Mouse (Mus musculus) testis, postnatal 14 days (tissue): Measurements from ENCODE around the gene Tmem255b.

Experiments used
- DNase-seq: peaks from one replicate; pipeline ENCODE4 v3.0.0; 2021; ENCODE audit warnings: low spot score

Gene Tmem255b

DNA sequence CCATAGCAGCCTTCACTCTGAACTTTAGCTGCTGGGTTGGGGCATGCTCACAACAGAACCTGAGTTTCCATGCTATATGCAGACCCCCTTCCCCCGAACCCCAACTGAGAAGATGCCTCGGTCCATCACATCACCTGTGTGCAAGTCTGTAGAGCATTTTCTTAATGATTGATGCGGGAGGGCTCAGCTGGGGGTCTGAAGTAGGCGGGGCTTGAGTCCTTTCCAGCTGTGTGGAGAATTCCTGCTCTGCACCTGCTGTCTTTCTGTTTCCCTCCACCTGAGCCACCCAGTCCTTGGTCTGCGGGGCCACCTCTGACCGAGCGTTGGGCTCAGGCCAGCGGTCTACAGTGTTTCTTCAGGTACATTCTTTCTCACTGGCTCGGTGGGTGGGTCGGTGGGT lies at the start of gene Tmem255b:
Gene Tmem255b, plus strand, starts transcription at position 301 of the 400 bp plus-strand sequence.
- DNase-seq: no peak

DNA sequence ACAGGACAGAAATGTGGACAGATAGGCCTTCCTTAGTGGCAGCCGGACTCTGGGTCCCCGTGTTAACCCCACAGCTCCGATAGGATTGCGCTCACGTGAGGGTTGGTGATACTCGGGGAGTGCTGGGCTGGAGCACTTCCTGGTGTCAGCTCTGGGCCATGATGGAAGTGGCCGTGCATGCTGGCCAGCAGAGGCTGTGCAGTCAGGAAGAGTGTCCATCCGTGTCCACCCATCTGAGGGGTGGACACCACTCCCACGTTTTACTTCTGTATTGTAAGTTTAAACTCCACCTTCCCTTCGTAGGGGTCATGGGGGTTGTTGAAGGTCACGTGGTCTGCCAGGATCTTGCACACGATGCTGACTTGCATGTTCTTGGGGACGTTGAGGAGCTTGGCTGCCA lies 48.6 kb upstream of the Tmem255b start:
- DNase-seq: no peak

DNA sequence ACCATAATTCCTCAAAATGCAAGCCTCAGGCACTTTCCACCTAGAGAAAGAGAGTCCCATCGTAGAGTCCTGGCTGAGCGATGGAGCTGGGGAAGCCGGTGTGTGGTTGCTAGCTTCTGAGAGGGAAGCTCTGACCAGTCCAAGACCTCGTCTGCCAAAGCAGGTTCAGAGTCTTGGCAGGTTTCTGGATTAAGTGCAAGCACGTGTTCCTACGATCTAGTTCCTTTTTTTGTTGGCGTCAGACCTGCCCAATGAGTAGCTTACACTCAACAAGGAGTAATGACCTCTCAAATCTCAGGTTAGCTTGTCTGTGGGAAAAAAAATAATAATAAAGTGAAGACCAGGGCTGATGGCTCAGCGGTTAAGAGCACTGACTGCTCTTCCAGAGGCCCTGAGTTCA lies 47.3 kb upstream of the Tmem255b start:
- no peak for DNase-seq

DNA sequence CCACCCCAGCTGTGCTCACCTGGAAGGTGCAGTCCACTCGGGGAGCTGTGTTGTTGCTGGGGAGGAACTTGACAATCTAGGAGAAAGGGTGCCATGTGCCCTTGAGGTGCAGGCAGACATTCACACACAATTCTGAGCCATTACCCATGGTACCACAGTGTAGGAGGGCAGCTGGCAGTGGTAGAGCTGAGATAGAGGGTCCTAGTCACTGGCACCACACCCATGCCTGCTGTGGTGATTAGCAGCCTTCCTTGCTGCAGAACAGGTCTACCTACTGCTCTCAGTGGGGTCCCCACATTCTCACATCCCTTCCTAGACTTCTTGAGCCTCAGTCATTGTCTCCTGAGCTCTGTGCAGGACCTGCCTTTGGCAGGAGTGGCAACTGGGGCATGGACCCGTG lies 46.2 kb upstream of the Tmem255b start:
- no peak for DNase-seq

DNA sequence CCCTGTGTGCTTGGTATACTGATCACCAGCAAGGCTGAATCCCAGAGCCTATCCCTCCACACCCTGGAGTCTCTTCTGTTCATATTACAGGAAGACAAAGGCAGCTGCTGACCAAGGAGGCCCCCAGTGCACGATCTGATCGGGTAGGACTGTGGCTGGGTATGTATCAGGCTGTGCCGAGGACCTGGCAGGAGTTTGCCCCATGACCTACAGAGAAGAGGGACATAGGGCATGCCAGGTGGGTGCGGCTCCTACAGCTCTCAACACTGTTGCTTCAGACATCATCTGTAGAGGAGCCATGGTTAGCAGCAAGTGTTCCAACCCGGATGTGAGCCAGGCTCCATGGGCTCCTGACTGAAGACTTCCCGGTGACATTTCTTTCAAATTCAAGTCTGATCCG lies 41.1 kb upstream of the Tmem255b start:
- DNase-seq: no peak

DNA sequence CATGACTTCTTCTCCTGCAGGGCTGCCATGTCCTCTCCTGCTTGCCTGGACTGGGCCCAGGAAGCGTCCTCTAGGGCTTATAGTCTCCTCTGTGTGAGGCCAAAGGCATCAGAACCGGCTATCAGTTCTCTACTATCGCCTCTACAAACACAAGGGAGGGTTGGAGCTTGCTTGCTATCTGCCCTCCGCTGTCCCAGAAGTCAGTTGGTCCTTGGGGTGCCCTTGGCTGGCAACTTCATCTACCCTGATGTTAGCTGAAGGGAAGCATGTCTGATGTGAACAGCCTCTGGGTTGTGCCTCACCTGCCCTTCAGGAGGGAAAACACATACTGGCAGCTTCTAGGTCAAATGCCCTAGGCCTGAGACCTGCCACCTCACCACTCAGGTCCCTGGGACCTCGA lies 38.3 kb upstream of the Tmem255b start, which contains the start of gene Atp4b:
Gene Atp4b, minus strand, starts transcription at position 101 of the 400 bp plus-strand sequence.
- DNase-seq: no peak

DNA sequence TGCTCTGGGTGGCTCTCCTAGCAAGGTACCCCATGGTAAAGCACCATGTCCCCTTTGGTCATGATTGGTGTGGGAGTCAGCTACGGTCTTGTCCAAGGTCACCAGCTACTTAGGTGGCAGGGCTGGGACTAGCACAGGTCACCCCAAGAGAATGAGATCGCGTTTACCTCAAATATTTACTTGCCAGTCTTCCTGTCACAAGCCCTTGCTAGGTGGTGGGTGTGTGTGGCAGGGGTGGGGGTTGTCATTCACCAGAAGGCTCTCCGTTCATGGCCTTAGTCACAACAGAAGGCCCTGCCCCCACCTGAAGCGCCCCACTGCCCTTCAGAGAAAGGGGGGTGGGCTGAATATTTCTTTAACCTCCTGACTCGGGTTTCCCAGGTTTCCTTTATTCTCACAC lies 31.5 kb upstream of the Tmem255b start:
- no peak for DNase-seq

DNA sequence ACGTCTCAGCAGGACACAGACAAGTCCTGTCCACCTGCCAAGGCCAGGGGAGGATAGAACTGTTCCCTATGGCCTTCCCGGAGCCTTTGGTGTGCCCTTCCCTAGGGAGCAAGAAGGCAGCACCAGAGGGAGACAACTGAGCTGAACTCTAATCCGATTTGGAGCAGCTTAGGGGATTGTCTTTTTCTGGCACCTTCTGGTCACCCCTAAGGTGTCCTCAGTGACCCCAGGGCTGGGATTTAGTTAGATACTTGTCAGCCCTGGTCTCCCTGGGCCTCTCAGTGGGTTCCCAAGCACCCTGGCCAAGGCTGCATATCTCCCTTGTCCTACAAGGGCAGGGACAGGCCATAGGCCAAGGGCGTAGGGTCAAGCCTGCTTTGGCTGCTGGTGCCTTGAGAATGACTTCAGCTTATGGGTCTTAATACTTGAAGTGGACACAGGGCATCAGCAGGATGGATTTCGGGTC lies 30.3 kb upstream of the Tmem255b start, which contains the start of gene Grk1:
Gene Grk1, plus strand, starts transcription at position 416 of the 466 bp plus-strand sequence.
- no peak for DNase-seq

DNA sequence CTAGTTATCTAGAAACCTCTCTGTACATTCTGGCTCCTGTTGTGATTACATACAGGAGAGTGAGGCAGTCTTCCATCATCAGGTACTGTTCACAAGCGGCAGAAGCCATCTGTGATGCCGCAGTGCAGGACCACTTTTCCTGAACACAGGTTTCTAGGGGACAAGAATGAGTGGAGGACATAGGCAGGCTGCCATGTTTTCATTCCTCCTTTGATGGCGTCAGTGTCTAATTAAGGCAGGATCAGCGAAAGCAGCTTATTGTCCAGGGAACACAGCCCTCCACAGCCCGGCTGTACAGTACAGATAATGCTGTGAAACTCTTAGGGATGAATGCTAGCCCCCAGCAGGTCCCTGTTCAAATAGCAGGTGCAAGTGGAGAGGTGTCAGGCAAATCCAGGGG lies 29.0 kb upstream of the Tmem255b start:
- no peak for DNase-seq

DNA sequence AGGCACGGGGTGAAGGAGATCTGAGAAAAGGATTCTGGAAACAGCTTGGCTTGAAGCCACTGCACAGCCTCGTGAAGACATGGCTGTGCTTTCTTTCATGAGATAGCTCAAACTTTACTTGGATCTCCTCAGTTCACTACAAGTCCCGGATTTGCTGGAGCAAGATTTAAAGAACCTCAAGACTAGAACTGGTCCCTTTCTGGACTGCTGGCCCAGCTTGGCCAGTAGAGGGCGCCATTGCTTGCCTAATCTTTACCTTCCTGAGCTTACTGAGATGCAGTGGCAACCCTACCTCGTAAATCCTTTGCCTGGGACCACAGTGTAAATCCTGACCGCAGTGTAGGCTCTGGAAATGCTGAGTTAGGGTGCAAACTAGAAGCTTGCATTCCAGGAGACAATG lies 23.4 kb upstream of the Tmem255b start:
- DNase-seq: no peak

DNA sequence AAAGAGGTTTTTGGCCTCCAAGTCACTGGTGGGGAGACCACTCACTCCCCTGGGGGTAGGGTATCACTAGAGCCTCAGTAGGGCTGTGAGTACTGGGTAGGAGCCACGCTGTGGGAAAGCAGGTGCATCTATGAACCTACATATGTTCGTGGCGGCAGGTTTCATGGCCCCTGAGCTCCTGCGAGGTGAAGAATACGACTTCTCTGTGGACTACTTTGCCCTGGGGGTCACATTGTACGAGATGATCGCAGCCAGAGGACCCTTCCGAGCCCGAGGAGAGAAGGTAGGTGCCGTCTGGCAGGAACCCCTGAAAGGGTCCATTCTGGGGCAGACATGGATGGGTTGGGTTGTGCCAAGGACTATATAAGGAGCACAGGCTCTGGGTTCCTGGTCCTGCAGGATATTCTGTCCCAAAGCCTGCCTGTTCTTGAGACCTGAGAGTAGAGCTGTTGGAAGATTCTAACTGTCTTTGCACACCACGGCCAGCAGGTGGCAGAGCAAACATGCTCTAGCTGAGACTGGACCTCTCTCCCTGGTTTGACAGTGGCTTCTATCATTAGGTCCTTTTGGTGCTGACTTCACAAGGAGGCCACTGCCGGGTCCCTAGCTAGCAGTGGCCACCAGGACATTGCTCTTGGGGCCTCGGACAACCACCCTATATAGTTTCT lies 22.0 kb upstream of the Tmem255b start:
- DNase-seq: no peak

DNA sequence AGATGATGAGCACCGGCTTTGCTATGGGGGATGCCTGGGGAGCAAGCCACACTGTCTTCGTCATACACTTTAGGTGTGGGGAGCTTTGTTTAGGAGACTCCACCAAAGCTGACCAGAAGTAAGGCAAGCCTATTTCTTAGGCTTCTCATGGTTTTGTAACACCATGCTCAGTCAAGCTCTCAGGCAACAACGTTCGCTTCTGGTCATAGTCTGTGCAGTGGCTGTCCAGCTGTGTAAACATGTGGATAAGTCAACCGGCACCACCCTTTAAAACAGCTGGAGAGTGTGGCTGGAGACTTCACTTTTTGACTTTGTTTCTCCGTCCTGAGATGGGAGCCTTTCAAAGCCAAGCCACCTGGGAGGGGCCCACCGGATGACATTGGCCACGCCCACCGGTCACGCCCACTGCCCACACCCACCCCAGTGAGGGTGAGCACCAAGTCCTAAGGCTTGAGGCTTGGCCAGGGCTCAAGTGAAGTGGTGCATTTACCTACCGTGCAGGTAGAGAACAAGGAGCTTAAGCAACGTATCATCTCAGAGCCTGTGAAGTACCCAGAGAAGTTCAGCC lies 21.1 kb upstream of the Tmem255b start:
- DNase-seq: no peak

DNA sequence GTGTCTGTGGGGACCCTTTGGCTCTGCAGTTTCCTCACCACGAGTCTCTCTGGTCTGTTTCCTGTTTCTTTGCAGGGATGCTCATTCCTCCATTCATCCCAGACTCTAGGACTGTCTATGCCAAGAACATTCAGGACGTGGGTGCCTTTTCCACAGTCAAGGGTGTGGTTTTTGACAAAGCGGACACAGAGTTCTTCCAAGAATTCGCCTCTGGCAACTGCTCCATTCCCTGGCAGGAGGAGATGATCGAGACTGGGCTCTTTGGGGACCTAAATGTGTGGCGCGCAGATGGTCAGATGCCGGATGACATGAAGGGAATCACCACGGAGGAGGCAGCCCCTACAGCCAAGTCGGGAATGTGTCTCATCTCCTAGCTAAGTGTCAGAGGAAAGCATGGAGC lies 19.1 kb upstream of the Tmem255b start:
- no peak for DNase-seq

DNA sequence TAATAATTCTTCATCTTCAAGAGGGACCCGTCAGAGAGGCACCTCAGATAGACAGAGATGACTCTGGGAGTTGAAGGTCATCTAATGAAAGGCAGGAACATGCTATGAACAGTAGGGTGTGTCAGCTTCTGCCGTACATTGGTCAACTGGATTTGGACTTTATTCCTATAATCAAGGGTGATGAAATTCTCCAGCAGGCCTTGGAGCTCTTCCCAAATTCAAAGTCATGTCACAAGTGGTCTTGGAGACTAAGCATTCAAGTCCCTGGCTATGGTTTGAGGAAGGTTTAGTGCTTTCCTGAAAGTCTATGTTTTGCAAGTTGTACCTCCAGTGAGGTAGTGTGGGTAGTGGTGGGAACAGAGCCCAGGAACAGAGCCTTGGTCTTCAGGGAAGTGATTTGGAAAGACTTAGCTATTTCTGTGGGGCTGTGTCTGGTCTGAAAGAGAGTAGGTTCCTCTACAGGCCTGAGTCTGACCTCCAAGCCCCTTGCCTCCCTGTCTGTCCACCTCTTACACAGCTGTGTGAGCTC lies 15.8 kb upstream of the Tmem255b start:
- no peak for DNase-seq

DNA sequence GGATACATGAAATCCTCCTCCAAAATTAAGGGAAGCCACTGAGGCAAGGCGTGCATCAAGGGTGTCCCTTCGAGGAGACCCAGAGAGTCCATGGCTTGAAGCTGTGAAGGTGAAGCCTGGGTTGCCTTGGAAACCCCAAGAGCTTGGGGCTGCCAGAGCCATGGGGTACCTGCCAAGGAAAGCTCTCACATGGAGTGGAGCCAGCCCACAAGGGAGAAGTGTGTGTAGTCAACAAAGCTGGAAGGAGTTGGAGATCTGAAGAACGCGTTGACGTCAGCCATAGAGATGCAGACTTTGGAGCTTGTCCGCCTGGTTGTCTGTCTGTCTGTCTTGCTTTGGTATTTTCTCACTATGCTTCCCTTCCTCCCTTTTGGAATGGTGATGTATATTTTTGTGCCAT lies 14.0 kb upstream of the Tmem255b start:
- DNase-seq: no peak

DNA sequence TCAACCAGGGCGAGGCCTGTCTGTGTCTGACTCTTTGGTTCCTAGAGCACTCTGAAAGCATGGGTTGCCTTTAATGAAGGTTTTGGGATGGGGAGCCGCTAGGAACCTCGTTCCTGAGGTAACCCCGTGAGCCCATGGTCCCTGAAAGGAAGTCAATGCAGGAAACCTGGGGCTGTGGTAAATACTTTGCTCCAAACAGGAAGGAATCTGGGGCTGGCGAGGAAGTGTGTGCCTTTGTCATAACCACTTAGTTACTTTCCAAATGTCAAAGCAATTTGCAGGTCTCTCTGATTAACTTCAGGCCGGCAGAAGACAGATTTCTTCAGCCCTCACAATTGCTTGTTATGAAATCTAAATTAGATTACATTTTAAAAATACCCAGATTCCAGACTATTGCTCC lies 7.6 kb upstream of the Tmem255b start:
- DNase-seq: no peak

DNA sequence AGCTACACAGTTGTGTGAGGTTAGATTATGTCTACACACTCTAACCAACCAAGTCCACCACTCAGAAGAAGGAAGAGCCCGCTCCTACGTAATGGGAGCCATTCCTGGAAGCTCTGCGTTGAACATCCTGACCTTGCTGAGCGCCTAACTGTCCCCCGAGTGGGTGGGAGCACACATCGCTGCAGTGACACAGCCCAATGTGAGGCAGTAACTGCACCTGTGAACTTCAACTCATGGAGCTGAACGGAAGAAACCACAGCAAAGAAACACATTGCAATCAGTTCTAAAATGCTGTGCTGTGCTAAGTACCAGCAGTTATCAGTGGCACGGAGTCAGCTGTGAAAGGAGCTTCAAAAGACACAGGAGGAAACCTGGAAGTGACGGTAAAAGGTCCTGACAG lies 6.8 kb upstream of the Tmem255b start:
- DNase-seq: no peak

DNA sequence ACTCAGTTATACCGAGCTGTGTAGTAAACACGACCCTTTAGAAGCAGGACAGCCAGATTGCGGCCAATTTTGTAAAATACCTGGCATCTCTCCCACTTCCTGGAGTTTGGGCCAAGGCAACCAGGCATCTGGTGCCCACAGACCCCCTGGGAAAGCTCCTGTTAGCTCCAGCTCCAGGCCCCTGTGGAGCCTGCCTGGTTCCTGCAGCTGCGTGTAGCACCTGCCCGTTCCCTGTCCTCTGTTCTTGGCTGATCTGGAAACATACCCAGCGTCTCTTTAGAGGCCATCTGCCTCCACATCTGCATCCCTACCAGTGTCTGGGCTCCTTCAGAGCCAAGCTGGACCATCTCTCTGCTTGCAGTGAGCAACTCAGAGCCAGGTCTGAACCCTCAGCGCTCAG lies 4.6 kb upstream of the Tmem255b start:
- DNase-seq: no peak

DNA sequence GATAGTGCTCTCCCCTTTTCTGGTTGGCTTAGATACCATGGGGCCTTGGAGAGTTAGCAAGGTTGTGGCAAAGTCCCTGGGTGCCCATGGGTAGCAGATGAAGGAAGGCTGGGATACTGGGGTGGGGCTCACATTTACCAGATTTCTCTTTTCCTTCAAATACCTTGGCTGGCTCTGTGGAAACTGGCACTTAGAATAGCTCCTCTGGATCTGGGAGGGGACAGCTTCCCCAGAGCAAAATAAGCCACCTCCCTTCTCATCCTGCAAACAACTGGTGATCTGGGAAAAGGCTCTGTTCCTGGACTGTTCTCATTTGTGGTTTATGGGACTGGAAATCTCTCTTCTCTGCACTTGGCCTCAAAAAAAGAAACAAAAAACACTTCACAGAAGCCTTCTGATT lies 4.1 kb upstream of the Tmem255b start:
- DNase-seq: no peak

DNA sequence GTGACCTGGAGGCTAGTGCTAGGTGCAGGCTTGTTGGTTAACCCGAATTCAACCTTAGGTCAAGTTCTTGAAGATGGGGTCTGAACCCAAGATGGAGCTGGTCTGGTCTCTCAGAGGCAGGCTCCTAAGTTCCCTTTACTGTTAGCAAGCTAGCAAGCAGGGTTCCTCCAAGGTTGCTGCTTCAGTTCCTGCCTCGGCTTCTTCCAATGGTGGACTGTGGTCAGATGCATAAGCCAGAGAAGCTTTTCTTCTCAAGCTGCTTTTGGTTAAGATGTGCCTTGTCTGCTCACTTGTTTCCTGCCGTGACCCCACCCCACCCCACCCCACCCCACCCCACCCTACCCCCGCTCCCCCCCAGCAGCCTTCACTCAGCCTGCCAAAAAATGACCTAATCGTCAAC lies 1.9 kb upstream of the Tmem255b start:
- no peak for DNase-seq

DNA sequence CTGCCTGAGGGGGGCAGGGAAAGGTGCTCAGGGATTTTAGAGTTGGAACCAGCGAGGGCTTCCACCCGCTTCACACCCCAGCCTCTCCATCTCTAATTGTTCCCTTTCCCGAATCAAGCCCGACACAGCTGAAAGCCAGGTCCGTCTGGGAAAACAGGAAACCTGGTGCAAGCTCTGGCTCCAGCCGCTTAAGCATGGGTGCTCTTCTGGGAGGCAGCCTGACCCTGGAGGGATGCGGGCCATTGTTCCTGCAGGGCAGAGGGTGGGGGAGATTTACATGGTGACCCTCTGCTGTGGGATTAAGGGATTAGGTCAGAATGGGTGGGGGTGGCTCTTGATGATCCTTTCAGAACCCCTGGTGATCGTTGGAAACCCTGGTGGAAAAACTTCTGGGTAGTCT lies 1.1 kb downstream of the Tmem255b start:
- no peak for DNase-seq

DNA sequence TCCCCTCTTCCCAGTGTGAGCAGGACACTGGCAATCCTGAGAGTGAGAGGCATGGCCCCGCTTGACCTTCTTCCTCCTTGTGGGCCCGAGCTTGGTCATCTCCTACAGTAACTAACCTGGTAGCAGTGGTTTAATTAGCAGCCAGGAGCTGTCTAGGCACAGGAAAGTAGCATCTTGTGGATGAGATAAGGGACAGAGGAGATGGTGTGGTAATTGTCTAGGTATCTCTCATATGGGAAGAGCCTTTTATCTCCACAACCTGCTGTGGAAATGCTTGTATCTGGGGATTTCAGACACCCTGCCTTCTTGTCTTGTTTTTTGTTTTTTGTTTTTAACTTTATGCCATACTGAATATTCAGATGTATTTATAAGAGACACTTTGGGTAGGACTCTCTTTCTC lies 2.5 kb downstream of the Tmem255b start:
- DNase-seq: no peak

DNA sequence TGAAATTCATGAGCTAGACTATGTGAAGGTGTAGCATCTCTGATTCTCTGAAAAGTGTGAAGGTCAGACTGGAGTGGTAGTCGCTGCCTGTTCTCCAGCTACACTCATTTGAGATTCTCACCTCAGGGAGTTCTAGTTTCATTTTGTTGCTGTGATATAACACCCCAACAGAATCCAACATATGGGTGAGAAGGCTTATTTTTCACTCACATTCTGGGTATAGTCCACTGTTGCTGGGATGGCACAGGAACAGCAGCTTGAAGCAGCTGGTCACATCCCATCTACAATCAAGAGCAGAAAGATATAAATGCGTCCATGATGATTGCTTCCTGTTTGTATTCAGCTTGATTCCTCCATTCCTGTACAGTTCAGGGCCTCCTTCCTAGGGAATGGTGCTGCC lies 7.2 kb downstream of the Tmem255b start:
- DNase-seq: no peak

DNA sequence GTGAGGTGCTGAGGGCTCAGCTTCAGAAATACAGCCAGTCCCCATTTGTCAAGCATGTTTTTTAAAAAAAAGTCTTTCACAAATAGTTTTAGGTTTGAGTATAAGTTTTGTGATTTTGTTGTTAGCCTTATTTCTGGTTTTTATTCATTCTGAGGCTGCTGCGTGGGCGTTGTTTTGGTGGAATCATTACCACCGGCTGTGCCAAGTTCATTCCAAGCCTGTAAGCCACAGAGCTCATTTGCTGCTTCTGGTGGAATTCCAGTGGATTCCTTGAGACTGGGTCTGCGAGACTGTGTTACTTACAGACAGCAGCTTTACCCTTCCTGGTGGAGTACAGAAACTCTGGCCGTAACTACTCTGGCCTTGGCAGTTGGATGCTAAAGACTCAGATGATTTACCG lies 11.5 kb downstream of the Tmem255b start:
- no peak for DNase-seq
